Mouse (Mus musculus) limb, embryonic 14.5 days (tissue): Measurements from ENCODE around the gene Npr3. TPM values are rescaled to one million over a fixed set of nuclear protein-coding genes. Genes with fewer than 3 reads are reported as not detected.

Experiments
- ATAC-seq: fragments of 200-750 bp; cut with Nextera tagmentation; 2 replicates; pipeline ENCODE4 v1.8.0; 2017; ENCODE audit warnings: low read depth, moderate number of reproducible peaks, moderate TSS enrichment; ENCODE audit not compliant: low FRiP score
- DNase-seq: peaks from one replicate; pipeline ENCODE4 v3.0.0-alpha.2; 2015; ENCODE audit warnings: low spot score
- H3K27ac ChIP-seq: fragments of 300-500 bp; sonication (generic); replicated peaks from 2 replicates; pipeline ENCODE4 v1.5.1; 2014; ENCODE audit warnings: low read depth, mild to moderate bottlenecking, low read length, moderate library complexity, mixed read lengths
- H3K27me3 ChIP-seq: fragments of 300-500 bp; sonication (generic); 2 replicates; pipeline ENCODE4 v1.6.1; 2014; ENCODE audit warnings: low read length, mixed read lengths; ENCODE audit not compliant: control insufficient read depth, insufficient read depth
- H3K36me3 ChIP-seq: fragments of 300-500 bp; sonication (generic); 2 replicates; pipeline ENCODE4 v1.6.1; 2014; ENCODE audit warnings: mild to moderate bottlenecking, low read length, moderate library complexity, mixed read lengths; ENCODE audit not compliant: control insufficient read depth, insufficient read depth
- H3K4me1 ChIP-seq: fragments of 300-500 bp; sonication (generic); 2 replicates; pipeline ENCODE4 v1.6.1; 2014; ENCODE audit warnings: antibody characterized with exemption, low read length, mixed read lengths; ENCODE audit not compliant: control insufficient read depth, insufficient read depth
- H3K4me2 ChIP-seq: fragments of 300-500 bp; sonication (generic); replicated peaks from 2 replicates; pipeline ENCODE4 v1.6.1; 2014; ENCODE audit warnings: low read depth, mild to moderate bottlenecking, low read length, moderate library complexity; ENCODE audit not compliant: severe bottlenecking
- H3K4me3 ChIP-seq: fragments of 300-500 bp; sonication (generic); replicated peaks from 2 replicates; pipeline ENCODE4 v1.5.1; 2014; ENCODE audit warnings: low read length
- H3K9ac ChIP-seq: fragments of 300-500 bp; sonication (generic); 2 replicates; pipeline ENCODE4 v1.6.1; 2014; ENCODE audit warnings: mild to moderate bottlenecking, low read depth, low read length, moderate library complexity; ENCODE audit not compliant: severe bottlenecking
- H3K9me3 ChIP-seq: fragments of 300-500 bp; sonication (generic); 2 replicates; pipeline ENCODE4 v1.6.1; 2016; ENCODE audit warnings: low read length; ENCODE audit not compliant: control insufficient read depth
- POLR2A ChIP-seq: fragments of 200-500 bp; IDR thresholded peaks from 2 replicates; pipeline ENCODE4 v1.8.0; 2012; ENCODE audit warnings: inconsistent platforms, mild to moderate bottlenecking, moderate library complexity, borderline replicate concordance; ENCODE audit not compliant: insufficient read depth, insufficient read length; ENCODE audit errors: extremely low read depth
- WGBS: fragments of 180-500 bp; shearing (Covaris S2); extraction: QIAGEN DNeasy Blood & Tissue Kit; methylation state at CpG from one replicate; pipeline ENCODE4 v1.1.7; 2014; 5-methylcytosine and 5-hydroxymethylcytosine counted together
- polyA plus RNA-seq, 2 experiments: library from polyadenylated mRNA; depleted of rRNA in 1 of 2; stranded (reverse) in 1 of 2; unstranded in 1 of 2; fragments of >200 nt; fragmentation: Nextera tagmentation in 1 of 2; extraction: Ambion mirVana in 1 of 2; gene quantifications; 2 replicates each; pipeline versions ENCODE4 v1.2.1 to v1.2.3; 2012 to 2014

The Npr3 gene
- polyA plus RNA-seq, 2 experiments = 6.9 to 10.9 TPM

DNA sequence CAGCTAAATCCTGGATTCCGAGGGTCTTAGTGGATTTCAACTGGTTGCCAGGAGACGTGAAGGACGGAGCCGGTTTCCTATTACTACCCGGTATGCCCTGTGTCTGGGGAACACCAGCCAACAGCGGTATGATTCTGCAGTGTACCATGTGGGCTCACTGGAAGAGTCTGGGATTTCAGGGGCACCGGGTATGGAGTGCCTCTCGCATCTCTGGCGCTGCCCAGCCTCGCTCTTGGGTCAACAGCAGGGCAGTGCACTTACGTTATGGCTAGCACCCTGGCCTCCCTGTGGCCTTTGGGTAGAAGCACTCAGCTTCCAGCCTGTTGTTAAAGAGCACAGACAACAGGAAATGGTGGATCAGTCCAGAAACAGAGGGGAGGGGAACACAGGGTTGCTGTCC is 1.1 kb upstream of the Npr3 start:
- peaks cover 41% of the 10 kb centered on the region for H3K27me3 ChIP-seq
- 14% methylated on average over 11 of the region's 11 CpGs for WGBS
- H3K9me3 ChIP-seq = no peaks in the 10 kb centered on the region
- ATAC-seq (no peak), DNase-seq (peak; percentile 15)
- TF ChIP-seq POLR2A = no peak
- H3K4me2 ChIP-seq = peak overlapping the region; percentile 32; the same call in 1 of the 2 replicates
- H3K4me1 ChIP-seq = peaks cover 18% of the 10 kb centered on the region
- H3K9ac ChIP-seq = no peak overlapping the region
- no peaks in the 10 kb centered on the region for H3K36me3 ChIP-seq
- H3K4me3 ChIP-seq = peak overlapping the region; percentile 17
- no peak overlapping the region for H3K27ac ChIP-seq

DNA sequence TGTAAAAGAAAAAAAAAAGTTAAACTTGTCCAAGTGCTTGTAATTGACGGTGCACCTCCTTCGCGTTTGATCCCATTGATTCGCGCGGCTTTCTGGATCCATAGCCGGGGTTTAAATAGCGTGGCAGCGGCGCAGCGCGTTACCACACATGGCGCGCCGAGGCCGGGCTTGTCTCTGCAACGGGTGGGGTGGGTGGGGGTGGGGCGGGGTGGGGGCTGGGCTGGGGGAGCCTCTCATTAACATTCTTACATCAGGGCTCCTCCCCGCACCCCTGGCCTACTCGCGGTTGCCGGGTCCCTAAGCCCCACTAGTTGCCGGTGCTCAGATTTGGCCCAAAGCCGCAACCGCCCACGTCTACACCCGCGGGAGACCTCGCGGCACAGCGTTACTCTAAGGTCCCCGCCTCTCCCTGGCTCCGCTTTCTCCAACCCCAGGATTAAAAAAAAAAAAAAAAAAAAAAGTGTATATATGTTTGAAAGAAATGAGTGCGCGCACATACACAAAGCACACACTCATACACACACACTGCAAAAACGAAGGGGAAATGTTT is 991 bp downstream of the Npr3 start:
- peak; percentile 56 for ATAC-seq
- DNase-seq = peak; percentile 61
- TF ChIP-seq POLR2A = 0 out of 2 replicates have a peak, but pooled peaks have one; percentile 18
- peaks cover 18% of the 10 kb centered on the region for H3K4me1 ChIP-seq
- H3K9ac ChIP-seq = peak overlapping the region; percentile 60; the same call in 1 of the 2 replicates
- peak overlapping the region; percentile 92 for H3K4me2 ChIP-seq
- peak overlapping the region; percentile 57 for H3K4me3 ChIP-seq
- H3K9me3 ChIP-seq = no peaks in the 10 kb centered on the region
- no peaks in the 10 kb centered on the region for H3K36me3 ChIP-seq
- H3K27ac ChIP-seq = no peak overlapping the region; the same call in 1 of the 2 replicates
- under 1% methylated on average over 33 of the region's 36 CpGs for WGBS
- peaks cover 53% of the 10 kb centered on the region for H3K27me3 ChIP-seq

GRCm38 (mm10) chr15:11904848-11905672 is 2.0 kb downstream of the Npr3 start:
- WGBS = under 1% methylated on average over 81 of the region's 90 CpGs
- peaks cover 18% of the 10 kb centered on the region for H3K4me1 ChIP-seq

GRCm38 (mm10) chr15:11904043-11904847 is 2.8 kb downstream of the Npr3 start:
- Histone ChIP-seq H3K4me1 (peaks cover 18% of the 10 kb centered on the region), H3K27me3 (peaks cover 53% of the 10 kb centered on the region), H3K27ac (no peak overlapping the region), H3K9ac (peak overlapping the region; percentile 60), H3K36me3 (no peaks in the 10 kb centered on the region), H3K9me3 (no peaks in the 10 kb centered on the region), H3K4me2 (peak overlapping the region; percentile 92), H3K4me3 (peak overlapping the region; percentile 57)
- WGBS = 1% methylated on average over 48 of the region's 48 CpGs
- TF ChIP-seq POLR2A = no peak
- ATAC-seq (no peak), DNase-seq (no peak)

More at GRCm38 (mm10) chr15:11904848-11905672, 2.0 kb downstream of the Npr3 start:
- no peak for TF ChIP-seq POLR2A
- peak overlapping the region; percentile 60 for H3K9ac ChIP-seq
- DNase-seq (peak; percentile 24), ATAC-seq (0 out of 2 replicates have a peak, but pooled peaks have one; percentile 9)
- H3K9me3 ChIP-seq = no peaks in the 10 kb centered on the region
- H3K27me3 ChIP-seq = peaks cover 53% of the 10 kb centered on the region
- H3K27ac ChIP-seq = peak overlapping the region; percentile 67
- peak overlapping the region; percentile 57 for H3K4me3 ChIP-seq
- no peaks in the 10 kb centered on the region for H3K36me3 ChIP-seq
- peak overlapping the region; percentile 92 for H3K4me2 ChIP-seq
